Mouse (Mus musculus) limb, embryonic 14.5 days (tissue): ENCODE data around the gene Gbp9. TPM values are rescaled to one million over a fixed set of nuclear protein-coding genes. Genes with fewer than 3 reads are reported as not detected.
"Not testable (repeated sequence)": the region's sequence is repeated elsewhere in the genome, so short reads cannot be mapped to it uniquely, and the experiment has no call there.

ENCODE experiments used
- ATAC-seq: fragments of 200-750 bp; cut with Nextera tagmentation; 2 replicates; pipeline ENCODE4 v1.8.0; 2017; ENCODE audit warnings: low read depth, moderate number of reproducible peaks, moderate TSS enrichment; ENCODE audit not compliant: low FRiP score
- DNase-seq: peaks from one replicate; pipeline ENCODE4 v3.0.0-alpha.2; 2015; ENCODE audit warnings: low spot score
- H3K27ac ChIP-seq: fragments of 300-500 bp; sonication (generic); replicated peaks from 2 replicates; pipeline ENCODE4 v1.5.1; 2014; ENCODE audit warnings: low read depth, mild to moderate bottlenecking, low read length, moderate library complexity, mixed read lengths
- H3K27me3 ChIP-seq: fragments of 300-500 bp; sonication (generic); 2 replicates; pipeline ENCODE4 v1.6.1; 2014; ENCODE audit warnings: low read length, mixed read lengths; ENCODE audit not compliant: control insufficient read depth, insufficient read depth
- H3K36me3 ChIP-seq: fragments of 300-500 bp; sonication (generic); 2 replicates; pipeline ENCODE4 v1.6.1; 2014; ENCODE audit warnings: mild to moderate bottlenecking, low read length, moderate library complexity, mixed read lengths; ENCODE audit not compliant: control insufficient read depth, insufficient read depth
- H3K4me1 ChIP-seq: fragments of 300-500 bp; sonication (generic); 2 replicates; pipeline ENCODE4 v1.6.1; 2014; ENCODE audit warnings: antibody characterized with exemption, low read length, mixed read lengths; ENCODE audit not compliant: control insufficient read depth, insufficient read depth
- H3K4me2 ChIP-seq: fragments of 300-500 bp; sonication (generic); replicated peaks from 2 replicates; pipeline ENCODE4 v1.6.1; 2014; ENCODE audit warnings: low read depth, mild to moderate bottlenecking, low read length, moderate library complexity; ENCODE audit not compliant: severe bottlenecking
- H3K4me3 ChIP-seq: fragments of 300-500 bp; sonication (generic); replicated peaks from 2 replicates; pipeline ENCODE4 v1.5.1; 2014; ENCODE audit warnings: low read length
- H3K9ac ChIP-seq: fragments of 300-500 bp; sonication (generic); 2 replicates; pipeline ENCODE4 v1.6.1; 2014; ENCODE audit warnings: mild to moderate bottlenecking, low read depth, low read length, moderate library complexity; ENCODE audit not compliant: severe bottlenecking
- H3K9me3 ChIP-seq: fragments of 300-500 bp; sonication (generic); 2 replicates; pipeline ENCODE4 v1.6.1; 2016; ENCODE audit warnings: low read length; ENCODE audit not compliant: control insufficient read depth
- POLR2A ChIP-seq: fragments of 200-500 bp; IDR thresholded peaks from 2 replicates; pipeline ENCODE4 v1.8.0; 2012; ENCODE audit warnings: inconsistent platforms, mild to moderate bottlenecking, moderate library complexity, borderline replicate concordance; ENCODE audit not compliant: insufficient read depth, insufficient read length; ENCODE audit errors: extremely low read depth
- WGBS: fragments of 180-500 bp; shearing (Covaris S2); extraction: QIAGEN DNeasy Blood & Tissue Kit; methylation state at CpG from one replicate; pipeline ENCODE4 v1.1.7; 2014; 5-methylcytosine and 5-hydroxymethylcytosine counted together
- polyA plus RNA-seq, 2 experiments: library from polyadenylated mRNA; depleted of rRNA in 1 of 2; stranded (reverse) in 1 of 2; unstranded in 1 of 2; fragments of >200 nt; fragmentation: Nextera tagmentation in 1 of 2; extraction: Ambion mirVana in 1 of 2; gene quantifications; 2 replicates each; pipeline versions ENCODE4 v1.2.1 to v1.2.3; 2012 to 2014

Gene Gbp9
- polyA plus RNA-seq, 2 experiments: 1.6 to 2.7 TPM

DNA sequence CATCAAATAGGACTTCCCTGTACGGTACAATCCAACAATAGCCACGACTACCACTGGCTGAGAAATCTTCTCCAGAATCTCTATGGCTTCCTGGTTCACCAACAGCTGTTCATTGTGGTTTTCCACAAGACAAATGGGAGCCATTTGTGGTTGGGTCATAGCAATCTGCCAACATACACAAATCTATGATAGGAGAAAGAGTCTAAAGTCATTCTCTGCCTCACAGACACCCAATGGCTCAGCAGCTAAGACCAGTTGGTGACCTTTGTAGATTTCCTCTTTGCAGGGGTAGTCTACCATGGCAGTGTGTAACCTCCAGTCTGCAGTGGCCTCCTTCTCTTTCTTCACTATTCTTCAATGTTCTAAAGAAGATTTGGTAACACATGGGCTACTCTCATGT lies 33.6 kb downstream of the Gbp9 start:
- not testable (repeated sequence) for H3K9ac ChIP-seq, H3K4me3 ChIP-seq, DNase-seq, H3K27ac ChIP-seq, H3K9me3 ChIP-seq, H3K27me3 ChIP-seq, H3K4me1 ChIP-seq, ATAC-seq, H3K36me3 ChIP-seq, H3K4me2 ChIP-seq
- WGBS: 85% methylated on average over 2 of the region's 2 CpGs

DNA sequence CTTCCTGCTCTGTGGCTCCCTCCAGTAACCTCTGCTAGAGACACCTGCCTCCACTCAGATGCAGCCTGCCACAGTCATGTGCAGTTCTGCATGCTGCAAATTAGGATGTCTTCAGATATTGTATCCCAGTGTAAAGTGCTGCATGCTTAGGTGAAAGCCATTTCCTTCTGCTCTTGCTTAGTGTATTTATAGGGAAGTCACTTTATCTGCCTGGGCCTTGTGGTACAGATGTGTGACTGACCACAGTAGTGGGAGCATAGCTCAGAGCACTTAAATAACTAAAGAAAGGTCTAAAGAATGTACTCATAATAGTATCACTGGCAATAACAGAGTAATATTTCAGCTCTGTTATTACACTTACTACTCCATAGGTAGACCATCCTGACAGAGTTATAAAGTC lies 57.4 kb downstream of the Gbp9 start:
- TF ChIP-seq POLR2A: no peak
- Histone ChIP-seq H3K27ac (no peak overlapping the region), H3K27me3 (no peaks in the 10 kb centered on the region), H3K4me1 (no peaks in the 10 kb centered on the region), H3K9ac (no peak overlapping the region), H3K9me3 (0 out of 2 replicates have a peak, but pooled peaks cover 1% of the 10 kb centered on the region), H3K36me3 (no peaks in the 10 kb centered on the region), H3K4me3 (no peak overlapping the region), H3K4me2 (no peak overlapping the region)
- DNase-seq (no peak), ATAC-seq (no peak)

- not testable (repeated sequence) for H3K4me1 ChIP-seq, H3K27me3 ChIP-seq, H3K36me3 ChIP-seq, DNase-seq, H3K27ac ChIP-seq, H3K9me3 ChIP-seq, ATAC-seq, H3K4me2 ChIP-seq, H3K9ac ChIP-seq, H3K4me3 ChIP-seq
Measured at GRCm38 (mm10) chr5:105068356-105068755, 71.0 kb downstream of the Gbp9 start.

- not testable (repeated sequence) for H3K4me3 ChIP-seq, ATAC-seq, H3K36me3 ChIP-seq, H3K27me3 ChIP-seq, DNase-seq, H3K4me1 ChIP-seq, H3K9me3 ChIP-seq, H3K9ac ChIP-seq, H3K4me2 ChIP-seq, H3K27ac ChIP-seq
- WGBS: 61% methylated on average over 2 of the region's 2 CpGs
Measured at GRCm38 (mm10) chr5:105064443-105064842, 74.9 kb downstream of the Gbp9 start.

DNA sequence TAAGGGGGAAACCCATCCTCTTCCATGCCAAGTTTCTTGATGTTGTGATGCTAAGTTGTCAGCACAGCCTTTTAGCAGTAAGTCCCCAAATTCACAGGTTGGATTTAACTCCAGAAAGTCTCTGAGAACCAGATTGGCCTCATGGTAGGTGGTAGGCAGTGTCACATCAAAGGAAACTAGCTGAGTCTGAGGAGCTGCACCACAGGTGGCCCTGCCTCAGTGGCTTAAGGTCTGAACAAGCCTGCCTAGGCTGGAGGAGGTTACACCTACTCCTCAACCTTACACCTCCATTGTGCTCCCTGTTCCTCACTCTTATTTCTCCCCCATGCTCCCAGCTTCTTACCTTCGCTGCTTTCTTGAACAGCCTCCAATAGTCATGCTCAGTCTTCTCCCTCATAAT lies 76.0 kb downstream of the Gbp9 start:
- Histone ChIP-seq H3K27ac (no peak overlapping the region), H3K4me1 (no peaks in the 10 kb centered on the region), H3K4me2 (no peak overlapping the region), H3K36me3 (no peaks in the 10 kb centered on the region), H3K9ac (no peak overlapping the region), H3K9me3 (no peaks in the 10 kb centered on the region), H3K4me3 (no peak overlapping the region), H3K27me3 (no peaks in the 10 kb centered on the region)
- DNase-seq: no peak
- WGBS: 53% methylated on average over 1 of the region's 1 CpGs
- no peak for ATAC-seq
- TF ChIP-seq POLR2A: no peak

DNA sequence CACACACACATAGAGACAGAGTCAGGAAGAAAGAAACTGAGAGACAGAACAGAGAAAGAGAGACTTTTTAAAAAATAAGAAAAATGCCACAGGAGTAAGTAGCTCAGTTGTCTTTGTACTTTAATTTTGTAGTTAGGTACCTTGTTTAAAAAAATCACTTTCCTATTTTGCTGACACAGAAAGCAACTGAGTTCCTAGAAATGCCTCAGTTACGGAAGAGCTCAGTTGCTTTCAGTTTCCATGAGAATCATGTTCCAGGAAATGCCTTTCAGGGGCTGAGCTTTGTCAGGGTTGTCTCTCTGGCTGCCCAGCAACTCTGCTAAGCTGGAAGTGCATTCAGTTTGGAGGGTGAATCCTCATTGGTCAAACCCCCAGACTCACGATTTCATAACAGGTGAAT lies 76.9 kb downstream of the Gbp9 start:
- H3K4me3 ChIP-seq, H3K4me2 ChIP-seq, H3K27ac ChIP-seq, H3K36me3 ChIP-seq, H3K9ac ChIP-seq, H3K4me1 ChIP-seq, H3K9me3 ChIP-seq, DNase-seq, ATAC-seq, H3K27me3 ChIP-seq: not testable (repeated sequence)
- 77% methylated on average over 2 of the region's 2 CpGs for WGBS
